In the genomic region with DNA sequence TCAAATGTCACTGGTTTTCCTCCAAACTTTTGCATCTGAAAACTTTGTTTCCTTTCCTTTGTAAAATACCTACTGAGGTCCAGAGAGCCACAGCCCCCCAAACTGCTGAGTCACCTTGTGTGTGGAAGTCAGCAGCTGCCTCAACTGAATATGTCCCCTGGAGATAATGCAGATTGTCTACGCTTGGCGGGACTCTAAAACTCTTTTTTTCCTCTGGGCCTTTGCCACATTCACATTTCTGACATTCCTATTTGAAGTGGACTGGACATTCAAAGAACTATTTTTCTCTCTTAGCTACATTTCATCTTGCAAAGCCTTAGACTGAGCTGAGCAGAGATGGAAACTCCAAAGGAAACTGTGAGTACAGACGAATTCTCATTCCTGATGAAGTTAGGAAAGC, we compare ENCODE assay signal across 11 mouse cellular contexts. TPM values are rescaled to one million over a fixed set of nuclear protein-coding genes. Genes with fewer than 3 reads are reported as not detected.
DNase-seq lines count a peak whose midpoint lies in the region; ATAC-seq lines count a peak whose summit lies in the region.
"Had no signal": no experiment of that assay in that cellular context is flagged by ENCODE, and none has a peak within 500 bp of the region (broad histone marks: within the 10 kb centered on the region; RNA-seq: fewer than 3 reads in every experiment).

A gene (plus strand): TSS at position 172 of the 400 bp plus-strand sequence.

- no peaks in the 10 kb centered on the region for H3K27me3 ChIP-seq in kidney, embryonic 15.5 days
- no peaks in the 10 kb centered on the region for H3K27me3 ChIP-seq in heart, embryonic 16.5 days (ENCODE audit: control insufficient read depth, insufficient read depth, low read length)
- H3K27me3 ChIP-seq: embryonic facial prominence, embryonic 12.5 days had no signal

- H3K4me2 ChIP-seq in kidney, embryonic 15.5 days: no peak within 1 kb of the TSS
- peak within 1 kb of the TSS; percentile 54 for H3K4me2 ChIP-seq in heart, embryonic 16.5 days (ENCODE audit: low read depth, low read length)
- H3K4me2 ChIP-seq: embryonic facial prominence, embryonic 12.5 days had no signal

- H3K27ac ChIP-seq in kidney, embryonic 15.5 days: no peak within 1 kb of the TSS
- peak within 1 kb of the TSS; percentile 65 for H3K27ac ChIP-seq in heart, embryonic 16.5 days (ENCODE audit: low read length)
- H3K27ac ChIP-seq: embryonic facial prominence, embryonic 12.5 days had no signal

- 0 out of 2 replicates have a peak, but pooled peaks have one; percentile 58 for ATAC-seq in kidney, embryonic 15.5 days (replicated peaks; ENCODE audit: low FRiP score)
- peak; percentile 76 for ATAC-seq in heart, embryonic 16.5 days (replicated peaks; ENCODE audit: extremely low read depth, insufficient read depth, low FRiP score)

- no peak within 1 kb of the TSS for H3K4me3 ChIP-seq in kidney, embryonic 15.5 days (replicated peaks)
- peak within 1 kb of the TSS; percentile 34 for H3K4me3 ChIP-seq in heart, embryonic 16.5 days (ENCODE audit: low read length)
- H3K4me3 ChIP-seq: embryonic facial prominence, embryonic 12.5 days had no signal

- no peak for DNase-seq in kidney, postnatal 36 days
- peak; percentile 56 for DNase-seq in embryo, embryonic 10 days (ENCODE audit: low spot score)
- peak; percentile 18 for DNase-seq in skeletal muscle tissue, adult 2 months (ENCODE audit: low read depth, low spot score)
- DNase-seq in testis, postnatal 14 days (ENCODE audit: low spot score): no peak
- DNase-seq in natural killer cell, adult 2 months (ENCODE audit: low spot score in 2 of 2): no peak
- DNase-seq in adrenal gland, postnatal 10 days: no peak
- DNase-seq: kidney, adult 9 months; lung, postnatal 14 days had no signal

- 63% methylated on average over 3 of the region's 3 CpGs for WGBS in kidney, embryonic 15.5 days
- 11% methylated on average over 3 of the region's 3 CpGs for WGBS in heart, embryonic 16.5 days

- H3K9ac ChIP-seq in kidney, embryonic 15.5 days: no peak within 1 kb of the TSS
- no peak within 1 kb of the TSS for H3K9ac ChIP-seq in heart, embryonic 16.5 days (ENCODE audit: low read length)
- H3K9ac ChIP-seq: embryonic facial prominence, embryonic 12.5 days had no signal

- H3K36me3 ChIP-seq in kidney, embryonic 15.5 days: no peaks in the 10 kb centered on the region
- H3K36me3 ChIP-seq in heart, embryonic 16.5 days (ENCODE audit: control insufficient read depth, insufficient read depth): no peaks in the 10 kb centered on the region
- H3K36me3 ChIP-seq: embryonic facial prominence, embryonic 12.5 days had no signal

- H3K4me1 ChIP-seq in kidney, embryonic 15.5 days: no peaks in the 10 kb centered on the region
- peaks cover 4% of the 10 kb centered on the region for H3K4me1 ChIP-seq in heart, embryonic 16.5 days (ENCODE audit: control insufficient read depth, insufficient read depth, low read length)
- H3K4me1 ChIP-seq: embryonic facial prominence, embryonic 12.5 days had no signal

- no peaks in the 10 kb centered on the region for H3K9me3 ChIP-seq in kidney, embryonic 15.5 days (replicated peaks)
- H3K9me3 ChIP-seq in heart, embryonic 16.5 days (replicated peaks; ENCODE audit: control insufficient read depth, low read length): no peaks in the 10 kb centered on the region
- H3K9me3 ChIP-seq: embryonic facial prominence, embryonic 12.5 days had no signal

RNA-seq across cellular contexts. Expression of the gene that starts here (rescaled TPM):
- 0.57 and 0.77 TPM in 2 replicates for polyA plus RNA-seq in kidney, embryonic 15.5 days (2015; fragmentation: Nextera tagmentation; extraction: Ambion mirVana)
- 1.6 and 1.8 TPM in 2 replicates for polyA plus RNA-seq in heart, embryonic 16.5 days (2015; fragmentation: Nextera tagmentation; extraction: Ambion mirVana)
- total RNA-seq in adrenal gland, postnatal 10 days (2021): 1 to 10 TPM; 2.6 to 5.1 TPM

Comparison
In these comparisons a context has a peak if more than half of its experiments do, and no peak if none do; other contexts are left out.
1. Peak in ATAC-seq in kidney, embryonic 15.5 days; RNA of the gene not detected or under 1 TPM.
2. DNase-seq: peak in embryo, embryonic 10 days (single experiment) and skeletal muscle tissue, adult 2 months (single experiment); none in kidney, postnatal 36 days (0 of 2), testis, postnatal 14 days (single experiment), natural killer cell, adult 2 months (0 of 2) and adrenal gland, postnatal 10 days (single experiment).